12 mouse cellular contexts compared by ENCODE assay signal in the genomic region with DNA sequence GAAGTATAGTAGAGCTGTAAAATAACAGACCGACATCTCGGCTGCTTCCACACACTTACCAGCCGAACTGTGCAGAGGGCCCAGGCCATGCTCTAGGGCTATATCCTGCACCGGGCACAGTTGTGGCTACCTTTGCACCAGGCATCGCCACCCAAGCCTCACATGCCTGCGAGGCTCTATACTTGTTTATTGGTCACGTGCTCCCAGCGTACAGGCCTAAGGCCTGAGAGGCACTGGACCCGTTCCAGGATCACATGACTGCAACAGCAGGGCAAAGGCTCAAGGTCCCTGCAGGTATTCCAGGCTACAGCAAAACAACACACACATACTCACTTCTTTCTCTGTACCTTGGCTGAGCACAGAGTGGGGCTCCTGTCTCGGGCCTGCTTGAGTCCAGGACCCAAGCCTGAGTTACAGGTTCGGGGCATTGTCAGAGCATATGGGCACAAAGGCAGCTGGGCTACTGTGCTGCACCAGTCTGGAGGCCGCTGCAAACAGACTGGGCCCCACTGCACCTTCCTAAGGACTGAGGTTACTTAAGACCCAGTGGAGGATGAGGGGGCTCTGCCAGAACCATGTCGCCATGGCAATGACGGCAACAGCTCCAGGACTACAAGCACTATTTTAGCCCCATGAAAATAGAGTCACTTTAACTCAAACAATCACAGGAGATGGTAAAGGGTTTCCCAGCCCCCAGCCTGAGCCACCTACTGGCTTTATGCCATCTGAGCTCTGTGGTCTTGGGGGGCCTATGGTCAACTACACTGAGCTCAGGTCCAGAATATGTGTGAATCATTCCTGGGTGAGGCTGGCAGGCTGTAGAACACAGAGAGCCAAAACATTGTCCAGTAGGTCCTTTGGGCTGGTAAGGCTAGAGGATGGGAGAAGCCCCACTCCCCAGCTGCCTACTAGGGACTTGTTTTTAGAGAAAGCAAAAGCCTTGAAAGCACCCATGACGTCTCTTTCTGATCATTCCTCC. TPM values are rescaled to one million over a fixed set of nuclear protein-coding genes. Genes with fewer than 3 reads are reported as not detected.
DNase-seq lines count a peak whose midpoint lies in the region; TF ChIP-seq lines count a peak whose summit lies in the region.
"Had no signal": no experiment of that assay in that cellular context is flagged by ENCODE, and none has a peak within 500 bp of the region (broad histone marks: within the 10 kb centered on the region; RNA-seq: fewer than 3 reads in every experiment).

No protein-coding gene starts in this region.

- no peak overlapping the region for H3K27ac ChIP-seq in forebrain, embryonic 10.5 days
- H3K27ac ChIP-seq: forebrain, embryonic 13.5 days had no signal

- H3K9me3 ChIP-seq in forebrain, embryonic 10.5 days: no peaks in the 10 kb centered on the region
- H3K9me3 ChIP-seq: forebrain, embryonic 13.5 days had no signal

- H3K27me3 ChIP-seq in myocyte (ENCODE audit: control insufficient read depth, insufficient read depth, insufficient read length): peaks cover 73% of the 10 kb centered on the region
- H3K27me3 ChIP-seq in forebrain, embryonic 10.5 days (ENCODE audit: poor library complexity, severe bottlenecking): no peaks in the 10 kb centered on the region
- H3K27me3 ChIP-seq: forebrain, embryonic 13.5 days had no signal

- no peak for TF ChIP-seq POLR2A in myocyte (IDR thresholded peaks at IDR 0.05; ENCODE audit: insufficient read length, low read depth)

- peak; percentile 10 for DNase-seq in adrenal gland, postnatal 25 days
- no peak for DNase-seq in adrenal gland, adult (ENCODE audit: inconsistent age in 2 of 2, low spot score in 1 of 2)
- DNase-seq in lung, postnatal 36 days: peak; percentile 22
- DNase-seq in lung, postnatal 25 days (ENCODE audit: low spot score): no peak
- DNase-seq in kidney, postnatal 10 days: peak; percentile 88
- no peak for DNase-seq in frontal cortex, postnatal 10 days (ENCODE audit: low spot score in 2 of 2)
- no peak for DNase-seq in forebrain, embryonic 10.5 days (ENCODE audit: extremely low spot score, low spot score)
- DNase-seq: gastrocnemius, postnatal 14 days; lung, postnatal 10 days; spleen, adult 18-20 months had no signal

- no peaks in the 10 kb centered on the region for H3K36me3 ChIP-seq in myocyte (ENCODE audit: control insufficient read depth, insufficient read depth)
- H3K36me3 ChIP-seq in forebrain, embryonic 10.5 days (replicated peaks): no peaks in the 10 kb centered on the region

- no peak overlapping the region for H3ac ChIP-seq in myocyte (ENCODE audit: control insufficient read depth, insufficient read length)

- H3K4me3 ChIP-seq in myocyte: no peak overlapping the region
- no peak overlapping the region for H3K4me3 ChIP-seq in forebrain, embryonic 10.5 days
- H3K4me3 ChIP-seq: forebrain, embryonic 13.5 days had no signal

- 91% methylated on average over 15 of the region's 15 CpGs for WGBS in forebrain, embryonic 10.5 days

- H3K79me2 ChIP-seq in myocyte (ENCODE audit: control insufficient read depth, insufficient read depth): no peaks in the 10 kb centered on the region

- no peak overlapping the region for H3K4me2 ChIP-seq in myocyte (ENCODE audit: low read depth)
- H3K4me2 ChIP-seq: forebrain, embryonic 13.5 days had no signal

- peaks cover 12% of the 10 kb centered on the region; the same call in 1 of the 2 replicates for H3K4me1 ChIP-seq in forebrain, embryonic 10.5 days

TF ChIP-seq in myocyte, 11 proteins besides CTCF, POLR2A, EP300 and RAD21:
- TF ChIP-seq MAX (IDR thresholded peaks at IDR 0.05; ENCODE audit: low read depth) (no peak), POLR2AphosphoS2 (IDR thresholded peaks at IDR 0.05; ENCODE audit: insufficient read length, low read depth) (no peak), USF1 (IDR thresholded peaks at IDR 0.05; ENCODE audit: low read depth) (peak; percentile 11), MYOG (IDR thresholded peaks at IDR 0.05; ENCODE audit: control insufficient read depth in 1 of 3, insufficient read depth in 1 of 3, insufficient read length in 2 of 3, low read depth in 2 of 3) (no peak), MYOD1 (IDR thresholded peaks at IDR 0.05; ENCODE audit: control insufficient read depth in 1 of 3, insufficient read length in 2 of 3, low read depth in 2 of 3) (no peak)

RNA-seq across cellular contexts. Expression of a gene that starts 9.9 kb away (rescaled TPM):
- total RNA-seq in adrenal gland, postnatal 25 days (2021): 2.5 and 6.3 TPM in 2 replicates
- 0.36 TPM for polyA plus RNA-seq in myocyte (2012; fragmentation: generic; extraction: Trizol)
- polyA plus RNA-seq in forebrain, embryonic 10.5 days (2016; fragmentation: Nextera tagmentation; extraction: Ambion mirVana): 15.5 and 16.8 TPM in 2 replicates

RNA-seq across cellular contexts. Expression of a gene that starts 26.9 kb away (rescaled TPM):
- not detected in 2 replicates for total RNA-seq in adrenal gland, postnatal 25 days (2021)
- 0.10 TPM for polyA plus RNA-seq in myocyte (2012; fragmentation: generic; extraction: Trizol)
- not detected in 2 replicates for polyA plus RNA-seq in forebrain, embryonic 10.5 days (2016; fragmentation: Nextera tagmentation; extraction: Ambion mirVana)

RNA-seq across cellular contexts. Expression of a gene that starts 38.0 kb away (rescaled TPM):
- 0.71 and 1.5 TPM in 2 replicates for total RNA-seq in adrenal gland, postnatal 25 days (2021)
- 0.22 TPM for polyA plus RNA-seq in myocyte (2012; fragmentation: generic; extraction: Trizol)
- 10.7 and 10.8 TPM in 2 replicates for polyA plus RNA-seq in forebrain, embryonic 10.5 days (2016; fragmentation: Nextera tagmentation; extraction: Ambion mirVana)

Comparison
In these comparisons a context has a peak if more than half of its experiments do, and no peak if none do; other contexts are left out.
1. DNase-seq: peak in adrenal gland, postnatal 25 days (single experiment), lung, postnatal 36 days (single experiment) and kidney, postnatal 10 days (single experiment); none in adrenal gland, adult (0 of 2), lung, postnatal 25 days (single experiment), frontal cortex, postnatal 10 days (0 of 2) and forebrain, embryonic 10.5 days (single experiment).
2. RNA of a gene that starts 9.9 kb away (polyA plus RNA-seq): 15.5 to 16.8 TPM in forebrain, embryonic 10.5 days; 0.36 TPM in myocyte (single experiment); every median in the first group is over 10 times any median in the second.